Mouse (Mus musculus) embryonic facial prominence, embryonic 15.5 days (tissue): Measurements from ENCODE around the gene Rwdd2b. TPM values are rescaled to one million over a fixed set of nuclear protein-coding genes. Genes with fewer than 3 reads are reported as not detected.

ENCODE experiments used
- ATAC-seq: fragments of 200-750 bp; cut with Nextera tagmentation; 2 replicates; pipeline ENCODE4 v1.8.0; 2017; ENCODE audit warnings: low read depth, moderate TSS enrichment; ENCODE audit not compliant: insufficient number of reproducible peaks, low FRiP score, low TSS enrichment
- H3K27ac ChIP-seq: fragments of 300-500 bp; sonication (generic); replicated peaks from 2 replicates; pipeline ENCODE4 v1.5.1; 2015; ENCODE audit warnings: mild to moderate bottlenecking, inconsistent platforms
- H3K27me3 ChIP-seq: fragments of 300-500 bp; sonication (generic); 2 replicates; pipeline ENCODE4 v1.6.1; 2015; ENCODE audit warnings: inconsistent platforms
- H3K36me3 ChIP-seq: fragments of 300-500 bp; sonication (generic); 2 replicates; pipeline ENCODE4 v1.6.1; 2015; ENCODE audit warnings: mild to moderate bottlenecking, inconsistent platforms
- H3K4me1 ChIP-seq: fragments of 300-500 bp; sonication (generic); 2 replicates; pipeline ENCODE4 v1.6.1; 2015; ENCODE audit warnings: inconsistent platforms
- H3K4me2 ChIP-seq: fragments of 300-500 bp; sonication (generic); replicated peaks from 2 replicates; pipeline ENCODE4 v1.6.1; 2015; ENCODE audit warnings: mild to moderate bottlenecking, inconsistent platforms
- H3K4me3 ChIP-seq: fragments of 300-500 bp; sonication (generic); replicated peaks from 2 replicates; pipeline ENCODE4 v1.5.1; 2015; ENCODE audit warnings: mild to moderate bottlenecking, inconsistent platforms
- H3K9ac ChIP-seq: fragments of 300-500 bp; sonication (generic); 2 replicates; pipeline ENCODE4 v1.6.1; 2015; ENCODE audit warnings: inconsistent platforms
- H3K9me3 ChIP-seq: fragments of 300-500 bp; sonication (generic); replicated peaks from 2 replicates; pipeline ENCODE4 v1.6.1; 2016; ENCODE audit warnings: inconsistent platforms
- WGBS: fragments of 180-500 bp; shearing (Covaris S2); methylation state at CpG from one replicate; pipeline ENCODE4 v1.1.7; 2015; 5-methylcytosine and 5-hydroxymethylcytosine counted together
- polyA plus RNA-seq: library from polyadenylated mRNA; unstranded; fragments of >200 nt; fragmentation: Nextera tagmentation; extraction: Ambion mirVana; gene quantifications from 2 replicates; pipeline ENCODE4 v1.2.1, GENCODE M21; 2015

Rwdd2b gene
- polyA plus RNA-seq, 1 experiment from 2014 or later = 11.7 TPM

DNA sequence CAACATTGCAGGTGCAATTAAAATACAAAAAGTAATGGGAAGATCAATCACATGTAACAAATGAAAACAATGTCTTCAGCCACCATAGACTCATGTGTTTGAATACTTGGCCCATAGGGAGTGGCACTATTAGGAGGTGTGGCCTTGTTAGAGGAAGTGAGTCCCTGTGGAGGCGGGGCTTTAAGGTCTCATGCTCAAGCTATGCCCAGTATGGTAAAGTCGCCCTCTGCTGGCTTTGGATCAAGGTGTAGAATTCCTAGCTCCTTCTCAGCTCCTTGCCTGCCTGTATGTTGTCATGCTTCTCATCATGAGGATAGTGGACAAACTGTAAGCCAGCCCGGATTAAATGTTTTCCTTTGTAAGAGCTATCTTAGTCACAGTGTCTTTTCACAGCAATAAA, 35.4 kb downstream of the Rwdd2b start:
- H3K27ac ChIP-seq = no peak overlapping the region
- no peaks in the 10 kb centered on the region for H3K27me3 ChIP-seq
- H3K9me3 ChIP-seq = no peaks in the 10 kb centered on the region
- H3K36me3 ChIP-seq = peaks cover 80% of the 10 kb centered on the region
- H3K4me1 ChIP-seq = no peaks in the 10 kb centered on the region
- no peak overlapping the region for H3K4me3 ChIP-seq
- ATAC-seq = no peak
- WGBS = 83% methylated on average over 3 of the region's 3 CpGs
- no peak overlapping the region for H3K9ac ChIP-seq
- no peak overlapping the region for H3K4me2 ChIP-seq

DNA sequence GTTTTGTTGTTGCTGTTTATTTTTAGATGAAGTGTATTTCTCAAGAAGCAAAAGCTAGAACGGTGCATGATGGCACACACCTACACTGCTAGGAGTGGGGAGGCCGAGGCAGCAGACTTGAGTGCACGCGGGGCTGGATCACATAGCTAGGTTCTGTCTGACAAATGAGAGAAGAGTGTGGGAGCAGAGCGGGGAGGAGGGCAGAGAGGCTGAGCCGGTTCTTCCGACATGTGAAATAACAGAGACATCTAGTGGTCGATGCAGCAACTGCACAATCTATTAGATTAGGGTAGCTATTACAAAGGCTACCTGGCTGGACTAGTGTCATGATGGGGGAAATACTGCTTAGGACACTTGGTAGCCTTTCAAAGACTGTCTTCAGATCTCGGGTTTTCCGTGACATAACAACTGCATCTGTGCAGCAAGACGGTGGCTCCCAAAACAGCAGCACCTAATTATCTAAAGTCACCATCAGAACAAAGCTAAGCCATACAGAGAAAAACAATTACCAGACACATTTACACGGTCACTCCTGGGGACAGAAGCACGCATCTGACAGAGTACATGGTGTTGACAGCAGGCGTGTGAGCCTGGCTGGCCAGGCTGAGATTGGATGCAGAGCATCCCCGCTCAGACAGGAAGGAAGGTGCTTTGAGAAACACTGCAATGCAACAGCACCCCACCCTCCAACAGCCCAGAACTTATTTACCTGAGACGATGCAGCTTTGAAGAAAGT, 46.4 kb downstream of the Rwdd2b start:
- 0 out of 2 replicates have a peak, but pooled peaks have one; percentile 60 for ATAC-seq

DNA sequence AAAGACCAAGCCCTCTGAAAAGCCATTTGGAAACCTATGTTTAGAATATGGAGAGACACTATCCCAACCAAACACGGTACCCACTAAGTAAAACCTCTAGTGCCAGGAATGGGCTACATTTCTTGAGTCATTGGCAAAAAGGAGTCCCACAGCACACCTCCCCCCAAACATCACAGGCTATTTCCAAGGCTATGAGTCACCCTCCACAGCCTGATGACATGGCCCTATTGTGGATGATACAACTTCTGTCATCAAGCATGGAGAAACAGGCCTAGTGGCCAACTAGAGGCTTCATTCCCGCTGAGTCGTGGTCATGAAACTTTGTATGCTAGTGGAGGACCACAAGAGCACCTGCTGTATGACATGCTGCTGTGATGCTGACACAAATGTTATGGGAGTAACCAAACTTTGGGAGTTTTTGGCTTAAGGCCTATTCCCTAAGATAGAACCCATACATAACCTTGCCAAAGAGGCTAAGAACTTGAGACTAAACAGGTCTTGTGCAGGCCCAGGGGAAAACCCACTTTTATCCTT, 52.9 kb downstream of the Rwdd2b start:
- H3K9me3 ChIP-seq = no peaks in the 10 kb centered on the region
- no peak for ATAC-seq
- H3K4me1 ChIP-seq = no peaks in the 10 kb centered on the region
- 91% methylated on average over 3 of the region's 3 CpGs for WGBS
- H3K4me3 ChIP-seq = no peak overlapping the region
- H3K27me3 ChIP-seq = no peaks in the 10 kb centered on the region
- no peak overlapping the region for H3K27ac ChIP-seq
- H3K9ac ChIP-seq = no peak overlapping the region
- no peak overlapping the region for H3K4me2 ChIP-seq
- peaks cover 56% of the 10 kb centered on the region for H3K36me3 ChIP-seq

More for the DNA sequence above, 46.4 kb downstream of the Rwdd2b start:
- Histone ChIP-seq H3K4me2 (no peak overlapping the region), H3K4me1 (no peaks in the 10 kb centered on the region), H3K9me3 (no peaks in the 10 kb centered on the region), H3K27ac (no peak overlapping the region), H3K4me3 (no peak overlapping the region), H3K9ac (no peak overlapping the region), H3K27me3 (no peaks in the 10 kb centered on the region), H3K36me3 (peaks cover 57% of the 10 kb centered on the region)
- WGBS = 46% methylated on average over 16 of the region's 16 CpGs

DNA sequence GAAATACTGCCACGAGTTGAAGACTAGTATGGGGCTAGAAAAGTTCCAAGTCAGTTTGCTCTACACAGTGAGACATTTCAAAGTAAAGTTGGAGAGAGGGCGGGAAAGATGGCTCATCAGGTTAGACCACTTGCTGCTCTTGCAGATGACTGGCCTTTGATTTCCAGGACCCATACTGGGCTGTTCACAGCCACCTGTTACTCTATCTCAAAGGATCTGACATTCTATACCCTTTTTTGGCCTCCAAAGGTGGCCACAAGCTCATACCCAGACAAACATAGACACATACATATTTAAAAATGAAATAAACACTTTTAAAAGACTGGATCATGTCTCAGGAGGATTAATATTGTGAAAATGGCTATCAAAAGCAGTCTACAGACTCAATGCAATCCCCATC, 56.0 kb downstream of the Rwdd2b start:
- Histone ChIP-seq H3K4me1 (no peaks in the 10 kb centered on the region), H3K4me3 (no peak overlapping the region), H3K9me3 (no peaks in the 10 kb centered on the region), H3K9ac (no peak overlapping the region), H3K36me3 (peaks cover 77% of the 10 kb centered on the region), H3K27me3 (no peaks in the 10 kb centered on the region), H3K27ac (no peak overlapping the region), H3K4me2 (no peak overlapping the region)
- 86% methylated on average over 2 of the region's 2 CpGs for WGBS
- no peak for ATAC-seq

Other genes starting within 250 kb of the Rwdd2b start
- 23.4 and 25.7 TPM in 2 replicates for gene N6amt1, start 86.4 kb downstream of the Rwdd2b start, polyA plus RNA-seq
- gene Ltn1, start 8.0 kb downstream of the Rwdd2b start, polyA plus RNA-seq = 22.5 and 23.3 TPM in 2 replicates
- gene Usp16, start 14.1 kb upstream of the Rwdd2b start, polyA plus RNA-seq = 45.7 and 51.7 TPM in 2 replicates
- gene Cct8, start 55.3 kb upstream of the Rwdd2b start, polyA plus RNA-seq = 368 and 388 TPM in 2 replicates
- gene Map3k7cl, start 112.8 kb upstream of the Rwdd2b start, polyA plus RNA-seq = 0.89 and 1.4 TPM in 2 replicates